Mouse (Mus musculus) kidney, postnatal 0 days (tissue): ENCODE measurements around the gene Cerkl. TPM values are rescaled to one million over a fixed set of nuclear protein-coding genes. Genes with fewer than 3 reads are reported as not detected.

Experiments
- ATAC-seq: fragments of 200-750 bp; cut with Nextera tagmentation; replicated peaks from 2 replicates; pipeline ENCODE4 v1.8.0; 2017; ENCODE audit warnings: low read depth, moderate number of reproducible peaks, moderate TSS enrichment, moderate library complexity; ENCODE audit not compliant: low FRiP score
- DNase-seq: peaks from one replicate; pipeline ENCODE4 v3.0.0-alpha.2; 2016; ENCODE audit warnings: low spot score
- H3K27ac ChIP-seq: fragments of 300-500 bp; sonication (generic); 2 replicates; pipeline ENCODE4 v1.5.1; 2014; ENCODE audit warnings: mild to moderate bottlenecking
- H3K27me3 ChIP-seq: fragments of 300-500 bp; sonication (generic); 2 replicates; pipeline ENCODE4 v1.6.1; 2014; ENCODE audit warnings: low read length, mixed read lengths; ENCODE audit not compliant: insufficient read depth
- H3K36me3 ChIP-seq: fragments of 300-500 bp; sonication (generic); 2 replicates; pipeline ENCODE4 v1.6.1; 2014; ENCODE audit warnings: low read length, mixed read lengths; ENCODE audit not compliant: insufficient read depth
- H3K4me1 ChIP-seq: fragments of 300-500 bp; sonication (generic); replicated peaks from 2 replicates; pipeline ENCODE4 v1.6.1; 2014; ENCODE audit warnings: antibody characterized with exemption, low read length, mixed read lengths; ENCODE audit not compliant: insufficient read depth
- H3K4me2 ChIP-seq: fragments of 300-500 bp; sonication (generic); 2 replicates; pipeline ENCODE4 v1.6.1; 2014; ENCODE audit warnings: mild to moderate bottlenecking, low read length, moderate library complexity, mixed read lengths
- H3K4me3 ChIP-seq: fragments of 300-500 bp; sonication (generic); replicated peaks from 2 replicates; pipeline ENCODE4 v1.5.1; 2014; ENCODE audit warnings: low read depth, low read length
- H3K9ac ChIP-seq: fragments of 300-500 bp; sonication (generic); 2 replicates; pipeline ENCODE4 v1.6.1; 2014; ENCODE audit warnings: low read depth, low read length
- H3K9me3 ChIP-seq: fragments of 300-500 bp; sonication (generic); replicated peaks from 2 replicates; pipeline ENCODE4 v1.6.1; 2016; ENCODE audit warnings: low read length, inconsistent platforms, mixed read lengths
- CTCF ChIP-seq: IDR thresholded peaks from 2 replicates; pipeline ENCODE4 v1.5.1; 2016; ENCODE audit warnings: antibody characterized with exemption, low read depth, mild to moderate bottlenecking, moderate library complexity
- WGBS: fragments of 180-500 bp; shearing (Covaris S2); extraction: QIAGEN DNeasy Blood & Tissue Kit; methylation state at CpG from one replicate; pipeline ENCODE4 v1.1.7; 2014; 5-methylcytosine and 5-hydroxymethylcytosine counted together
- polyA plus RNA-seq: library from polyadenylated mRNA; unstranded; fragments of >200 nt; fragmentation: Nextera tagmentation; extraction: Ambion mirVana; gene quantifications from 2 replicates; pipeline ENCODE4 v1.2.1, GENCODE M21; 2015

Cerkl gene
- polyA plus RNA-seq, 1 experiment from 2014 or later: 2.1 TPM

GRCm38 (mm10) chr2:79339003-79339402, 117.6 kb downstream of the Cerkl start:
- Histone ChIP-seq H3K4me1 (no peaks in the 10 kb centered on the region), H3K9me3 (no peaks in the 10 kb centered on the region), H3K4me2 (no peak overlapping the region), H3K36me3 (no peaks in the 10 kb centered on the region), H3K9ac (no peak overlapping the region), H3K4me3 (no peak overlapping the region), H3K27ac (no peak overlapping the region), H3K27me3 (no peaks in the 10 kb centered on the region)
- no peak for TF ChIP-seq CTCF
- 59% methylated on average over 1 of the region's 1 CpGs for WGBS
- DNase-seq (no peak), ATAC-seq (no peak)

DNA sequence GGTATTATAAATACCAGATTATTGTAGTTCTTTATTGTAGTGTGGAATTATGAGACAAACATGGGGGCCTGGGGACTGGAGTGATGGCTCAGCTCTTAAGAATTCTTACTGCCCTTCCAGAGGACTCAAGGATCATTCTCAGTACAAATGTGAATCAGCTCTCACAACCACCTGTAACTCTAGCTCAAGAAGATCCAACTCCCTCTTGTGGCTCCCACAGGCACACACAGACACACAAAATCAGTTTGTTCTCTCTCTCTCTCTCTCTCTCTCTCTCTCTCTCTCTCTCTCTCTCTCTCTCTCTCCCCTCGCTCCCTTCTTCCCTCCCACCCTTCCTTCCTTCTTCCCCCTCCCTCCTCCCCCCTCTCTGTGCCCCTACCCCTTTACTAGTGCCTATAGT, 120.4 kb downstream of the Cerkl start:
- no peak for ATAC-seq
- WGBS: 67% methylated on average over 1 of the region's 1 CpGs

DNA sequence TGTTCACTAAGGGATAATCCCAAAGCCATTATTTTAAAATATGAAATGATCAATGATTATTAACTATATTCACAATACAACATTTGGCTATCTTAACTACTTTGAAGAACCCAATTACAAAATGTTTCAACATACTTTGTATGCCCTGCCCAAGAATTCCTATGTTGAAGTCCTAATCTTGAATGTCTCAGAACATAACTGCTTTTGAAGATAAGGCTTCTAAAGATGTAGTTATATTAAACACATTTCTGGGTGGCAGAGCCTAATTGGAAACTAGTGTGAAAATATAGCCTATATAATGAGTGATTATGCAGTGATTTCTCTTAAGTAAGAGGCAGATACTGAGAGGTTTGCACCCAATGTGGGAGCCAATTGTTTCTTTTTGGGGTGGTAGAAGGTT, 121.9 kb downstream of the Cerkl start:
- DNase-seq (no peak), ATAC-seq (no peak)
- H3K9me3 ChIP-seq: no peaks in the 10 kb centered on the region
- no peak overlapping the region for H3K4me2 ChIP-seq
- TF ChIP-seq CTCF: no peak
- H3K4me3 ChIP-seq: no peak overlapping the region
- no peaks in the 10 kb centered on the region for H3K27me3 ChIP-seq
- H3K27ac ChIP-seq: no peak overlapping the region
- no peaks in the 10 kb centered on the region for H3K4me1 ChIP-seq
- no peaks in the 10 kb centered on the region for H3K36me3 ChIP-seq
- no peak overlapping the region for H3K9ac ChIP-seq

More for the DNA sequence above, 120.4 kb downstream of the Cerkl start:
- DNase-seq: no peak
- H3K4me1 ChIP-seq: no peaks in the 10 kb centered on the region
- no peaks in the 10 kb centered on the region for H3K36me3 ChIP-seq
- peak; percentile 38; the same call in 1 of the 2 replicates for TF ChIP-seq CTCF
- no peaks in the 10 kb centered on the region for H3K27me3 ChIP-seq
- H3K9ac ChIP-seq: no peak overlapping the region
- no peak overlapping the region for H3K4me3 ChIP-seq
- H3K27ac ChIP-seq: no peak overlapping the region
- no peak overlapping the region for H3K4me2 ChIP-seq
- H3K9me3 ChIP-seq: no peaks in the 10 kb centered on the region

- Histone ChIP-seq H3K4me2 (no peak overlapping the region), H3K9me3 (no peaks in the 10 kb centered on the region), H3K27me3 (no peaks in the 10 kb centered on the region), H3K4me3 (no peak overlapping the region), H3K36me3 (no peaks in the 10 kb centered on the region), H3K27ac (no peak overlapping the region), H3K4me1 (no peaks in the 10 kb centered on the region), H3K9ac (no peak overlapping the region)
- ATAC-seq: no peak
- no peak for TF ChIP-seq CTCF
- 35% methylated on average over 2 of the region's 2 CpGs for WGBS
- DNase-seq: no peak
Observed at GRCm38 (mm10) chr2:79328079-79328478, 128.5 kb downstream of the Cerkl start.

GRCm38 (mm10) chr2:79316182-79316880, 140.3 kb downstream of the Cerkl start:
- peak; percentile 13; the same call in 1 of the 2 replicates for ATAC-seq
- WGBS: 81% methylated on average over 9 of the region's 9 CpGs
- no peak for TF ChIP-seq CTCF

DNA sequence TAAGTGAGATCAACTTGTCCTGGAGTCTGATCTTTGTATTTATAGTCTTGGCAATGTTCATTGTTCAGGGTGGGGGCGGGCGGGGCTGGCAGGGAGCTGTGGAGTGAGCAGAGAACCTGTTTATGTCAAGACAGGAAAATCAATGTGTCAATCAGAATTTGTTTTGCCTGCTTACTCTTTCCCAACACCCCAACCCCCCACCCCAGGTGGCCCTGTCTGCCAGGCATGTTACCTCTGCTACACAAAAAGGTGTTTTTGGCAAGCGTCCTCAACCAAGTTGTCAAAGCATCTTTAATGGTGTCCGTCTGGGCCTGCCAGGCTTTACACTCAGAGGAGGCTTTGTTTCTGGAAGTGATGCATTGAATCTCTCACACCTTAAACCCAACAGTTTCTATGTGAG, 141.5 kb downstream of the Cerkl start:
- no peak for DNase-seq
- Histone ChIP-seq H3K27me3 (no peaks in the 10 kb centered on the region), H3K36me3 (no peaks in the 10 kb centered on the region)

More at GRCm38 (mm10) chr2:79316182-79316880, 140.3 kb downstream of the Cerkl start:
- Histone ChIP-seq H3K36me3 (no peaks in the 10 kb centered on the region), H3K4me1 (no peaks in the 10 kb centered on the region), H3K4me2 (no peak overlapping the region), H3K9ac (no peak overlapping the region), H3K27ac (no peak overlapping the region), H3K9me3 (no peaks in the 10 kb centered on the region), H3K27me3 (no peaks in the 10 kb centered on the region), H3K4me3 (no peak overlapping the region)
- DNase-seq: peak; percentile 70

More for the DNA sequence above, 141.5 kb downstream of the Cerkl start:
- Histone ChIP-seq H3K9me3 (no peaks in the 10 kb centered on the region), H3K4me2 (no peak overlapping the region), H3K9ac (no peak overlapping the region), H3K27ac (no peak overlapping the region), H3K4me1 (no peaks in the 10 kb centered on the region), H3K4me3 (no peak overlapping the region)
- no peak for ATAC-seq
- WGBS: 82% methylated on average over 4 of the region's 4 CpGs
- TF ChIP-seq CTCF: no peak
